Mouse (Mus musculus) spleen, adult 2 months (tissue): ENCODE data around the gene Atp6v0d1. TPM values are rescaled to one million over a fixed set of nuclear protein-coding genes. Genes with fewer than 3 reads are reported as not detected.

Source experiments
- DNase-seq, 2 experiments: peaks; one replicate each; pipeline versions ENCODE4 v3.0.0 to v3.0.0-alpha.2; 2012 to 2021; ENCODE audit warnings: low spot score in 2 of 2, low read depth in 1 of 2
- H3K27ac ChIP-seq: fragments of 200-500 bp; 2 replicates; pipeline ENCODE4 v1.5.1; 2012; ENCODE audit warnings: low read length, inconsistent platforms; ENCODE audit not compliant: insufficient read depth
- H3K27me3 ChIP-seq: fragments of 200-500 bp; 2 replicates; pipeline ENCODE4 v1.6.1; 2012; ENCODE audit warnings: mild to moderate bottlenecking, moderate library complexity, low read length, inconsistent platforms; ENCODE audit not compliant: control insufficient read depth, insufficient read depth
- H3K36me3 ChIP-seq: fragments of 200-500 bp; 2 replicates; pipeline ENCODE4 v1.6.1; 2012; ENCODE audit warnings: mild to moderate bottlenecking, low read length, inconsistent platforms; ENCODE audit not compliant: control insufficient read depth, insufficient read depth
- H3K4me1 ChIP-seq: fragments of 200-500 bp; 2 replicates; pipeline ENCODE4 v1.6.1; 2011; ENCODE audit warnings: inconsistent platforms; ENCODE audit not compliant: control insufficient read depth, insufficient read depth, insufficient read length
- H3K4me3 ChIP-seq: fragments of 200-500 bp; 2 replicates; pipeline ENCODE4 v1.5.1; 2011; ENCODE audit warnings: mild to moderate bottlenecking, inconsistent platforms; ENCODE audit not compliant: insufficient read depth, insufficient read length; ENCODE audit errors: extremely low read depth
- CTCF ChIP-seq: fragments of 200-500 bp; IDR thresholded peaks from 2 replicates; pipeline ENCODE4 v1.5.1; 2011; ENCODE audit warnings: mild to moderate bottlenecking, inconsistent platforms; ENCODE audit not compliant: insufficient read depth, insufficient read length, insufficient replicate concordance; ENCODE audit errors: extremely low read depth
- POLR2A ChIP-seq: fragments of 200-500 bp; IDR thresholded peaks from 2 replicates; pipeline ENCODE4 v1.6.1; 2011; ENCODE audit warnings: low read depth, low read length, inconsistent platforms
- WGBS: fragments of 180-500 bp; shearing (Covaris S2); methylation state at CpG from one replicate; pipeline ENCODE4 v1.1.7; 2018; 5-methylcytosine and 5-hydroxymethylcytosine counted together
- polyA plus RNA-seq: library from polyadenylated mRNA; depleted of rRNA; stranded (reverse); fragments of >200 nt; gene quantifications from 2 replicates; pipeline ENCODE4 v1.2.3, GENCODE M21; 2012

Atp6v0d1 gene
- polyA plus RNA-seq, 1 experiment = 72.0 TPM

DNA sequence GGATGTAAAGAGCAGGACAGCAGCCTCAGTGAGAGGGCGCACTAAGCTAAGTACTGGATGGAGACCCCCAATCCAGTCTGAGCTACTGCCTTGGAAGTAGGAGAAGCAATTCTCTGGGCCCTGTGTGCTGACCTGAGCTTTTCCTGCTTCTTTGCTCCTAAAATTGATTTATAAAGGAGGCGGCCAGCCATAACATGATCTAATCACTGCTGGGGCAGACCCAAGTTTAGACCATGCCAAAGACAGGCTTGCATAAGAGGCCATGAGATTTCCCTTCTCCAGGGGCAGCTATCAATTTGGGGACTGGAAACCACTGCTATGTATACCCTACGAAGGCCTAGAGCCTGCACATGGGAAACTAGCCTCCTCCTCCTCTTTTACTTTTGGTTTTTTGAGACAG, 36.6 kb downstream of the Atp6v0d1 start:
- H3K36me3 ChIP-seq = peaks cover 23% of the 10 kb centered on the region
- WGBS = 94% methylated on average over 3 of the region's 3 CpGs

DNA sequence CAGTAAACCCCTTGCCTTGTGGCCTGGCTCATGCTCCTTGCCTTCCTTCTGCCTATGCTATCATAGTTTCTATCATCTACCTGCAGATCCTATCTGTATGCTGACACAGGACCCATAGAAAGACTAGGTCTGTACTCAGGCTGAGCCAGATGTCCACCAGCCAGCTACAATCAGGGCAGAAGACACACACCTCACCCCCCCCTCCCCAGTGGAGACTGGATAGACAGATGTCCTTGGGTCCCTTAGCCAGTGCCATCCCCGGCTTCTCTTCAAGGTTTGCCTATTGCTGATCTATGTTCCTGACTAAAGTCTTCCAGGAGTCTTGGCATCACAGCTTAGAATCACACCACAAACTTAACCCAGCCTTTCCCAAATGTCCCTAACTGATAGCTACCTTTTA, 37.6 kb downstream of the Atp6v0d1 start:
- H3K27ac ChIP-seq = no peak overlapping the region
- no peak overlapping the region for H3K4me3 ChIP-seq
- DNase-seq = no peak
- no peak for TF ChIP-seq POLR2A
- TF ChIP-seq CTCF = no peak
- 96% methylated on average over 1 of the region's 1 CpGs for WGBS
- H3K36me3 ChIP-seq = peaks cover 29% of the 10 kb centered on the region
- no peaks in the 10 kb centered on the region for H3K4me1 ChIP-seq
- H3K27me3 ChIP-seq = no peaks in the 10 kb centered on the region

More for the DNA sequence above, 36.6 kb downstream of the Atp6v0d1 start:
- no peak for TF ChIP-seq CTCF
- no peak for TF ChIP-seq POLR2A
- no peak overlapping the region for H3K27ac ChIP-seq
- H3K4me3 ChIP-seq = no peak overlapping the region
- DNase-seq = no peak
- H3K27me3 ChIP-seq = no peaks in the 10 kb centered on the region
- H3K4me1 ChIP-seq = no peaks in the 10 kb centered on the region

DNA sequence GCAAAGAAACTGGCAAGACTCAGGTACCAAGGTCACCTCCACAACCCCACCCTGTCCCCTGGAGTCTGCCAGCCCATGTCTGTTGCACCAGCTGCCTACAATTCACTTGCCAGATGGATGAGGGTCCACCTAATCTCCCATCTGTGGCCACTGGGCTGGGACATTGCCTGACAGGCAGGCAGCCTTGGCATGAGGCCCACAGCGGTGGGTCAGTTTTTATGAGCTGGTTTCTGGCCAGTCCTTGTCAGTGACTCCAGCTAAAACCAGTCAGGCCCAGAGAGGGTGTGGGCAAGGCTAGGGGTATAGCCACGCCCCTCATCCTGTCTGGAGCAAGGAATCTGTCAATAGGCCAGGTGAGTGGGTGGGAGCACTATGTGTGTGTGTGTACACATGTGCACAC, 38.7 kb downstream of the Atp6v0d1 start:
- H3K4me3 ChIP-seq = no peak overlapping the region
- 70% methylated on average over 2 of the region's 2 CpGs for WGBS
- no peak overlapping the region for H3K27ac ChIP-seq
- H3K36me3 ChIP-seq = peaks cover 36% of the 10 kb centered on the region
- no peak for DNase-seq
- H3K4me1 ChIP-seq = no peaks in the 10 kb centered on the region
- H3K27me3 ChIP-seq = no peaks in the 10 kb centered on the region
- TF ChIP-seq CTCF (no peak), POLR2A (no peak)

DNA sequence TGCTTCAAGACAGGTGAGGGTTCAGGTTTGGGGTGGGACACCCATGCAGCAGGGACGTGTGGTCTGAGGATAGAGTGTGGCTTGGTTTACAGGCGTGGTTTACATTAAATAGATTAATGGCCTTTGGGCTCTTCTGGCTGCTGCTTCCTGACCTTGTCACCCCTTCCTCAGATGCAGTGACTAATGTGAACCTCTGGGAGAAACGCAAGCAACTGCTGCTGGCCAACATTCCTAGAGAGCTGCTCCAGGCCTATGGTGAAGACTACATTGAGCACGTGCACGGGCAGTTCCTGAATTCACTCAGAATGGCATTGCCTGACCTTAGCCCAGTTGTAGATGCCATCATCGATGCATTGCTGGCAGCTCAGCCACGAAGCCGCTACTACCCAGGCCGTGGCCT, 43.0 kb downstream of the Atp6v0d1 start:
- Histone ChIP-seq H3K36me3 (peaks cover 26% of the 10 kb centered on the region), H3K27me3 (0 out of 2 replicates have a peak, but pooled peaks cover 4% of the 10 kb centered on the region), H3K27ac (no peak overlapping the region), H3K4me1 (peaks cover 6% of the 10 kb centered on the region), H3K4me3 (no peak overlapping the region)
- WGBS = 87% methylated on average over 9 of the region's 9 CpGs
- TF ChIP-seq POLR2A = no peak
- TF ChIP-seq CTCF = no peak
- DNase-seq = no peak

DNA sequence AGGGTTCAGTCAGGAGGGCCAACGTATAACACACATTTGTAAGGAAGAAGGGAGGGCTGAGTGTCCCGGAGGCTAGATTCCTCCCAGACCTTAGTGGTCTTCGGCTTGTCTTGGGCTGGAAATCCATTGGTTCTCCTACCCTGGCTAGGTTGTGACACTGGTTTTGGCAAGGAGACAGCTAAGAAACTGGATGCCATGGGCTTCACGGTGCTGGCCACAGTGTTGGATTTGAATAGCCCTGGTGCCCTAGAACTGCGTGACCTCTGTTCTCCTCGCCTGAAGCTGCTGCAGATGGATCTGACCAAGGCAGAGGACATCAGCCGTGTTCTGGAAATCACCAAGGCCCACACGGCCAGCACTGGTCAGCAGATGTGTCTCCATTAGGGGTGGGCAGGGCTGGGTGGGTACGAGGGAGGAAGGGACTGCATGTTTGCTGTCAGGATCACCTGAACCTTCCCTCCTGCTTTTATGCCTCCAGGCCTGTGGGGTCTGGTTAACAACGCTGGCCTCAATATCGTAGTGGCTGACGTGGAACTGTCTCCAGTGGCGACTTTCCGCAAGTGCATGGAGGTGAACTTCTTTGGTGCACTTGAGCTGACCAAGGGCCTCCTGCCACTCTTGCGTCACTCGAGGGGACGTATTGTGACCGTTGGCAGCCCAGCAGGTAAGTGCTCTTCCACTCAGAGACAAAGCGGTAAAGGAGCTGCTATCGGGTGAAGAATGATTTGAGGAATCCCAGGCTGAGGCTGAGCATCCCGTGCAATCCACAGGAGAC, 43.7 kb downstream of the Atp6v0d1 start:
- WGBS = 93% methylated on average over 21 of the region's 21 CpGs
- Histone ChIP-seq H3K36me3 (peaks cover 26% of the 10 kb centered on the region), H3K27me3 (0 out of 2 replicates have a peak, but pooled peaks cover 4% of the 10 kb centered on the region), H3K4me1 (peaks cover 6% of the 10 kb centered on the region), H3K27ac (no peak overlapping the region), H3K4me3 (no peak overlapping the region)
- DNase-seq = no peak
- TF ChIP-seq CTCF (no peak), POLR2A (no peak)

DNA sequence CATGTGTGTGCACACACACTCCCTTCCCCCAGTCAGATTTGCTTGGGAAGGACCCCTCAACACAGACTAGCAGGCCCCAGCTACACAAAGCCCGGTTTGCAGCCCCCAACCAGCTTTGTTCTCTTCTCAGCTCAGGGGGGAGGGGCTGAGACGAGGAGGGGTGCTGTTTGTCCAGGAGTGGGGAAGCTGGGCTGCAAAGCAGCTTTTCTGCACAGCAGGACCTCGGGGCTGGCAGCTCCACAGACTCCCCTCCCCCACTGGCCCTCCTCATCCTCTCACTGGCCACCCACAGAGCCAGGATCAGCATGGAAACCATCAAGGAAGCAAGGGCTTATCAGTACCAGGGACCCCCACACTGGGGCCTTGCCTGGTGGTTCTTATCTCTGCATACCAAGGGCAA, 44.8 kb downstream of the Atp6v0d1 start:
- Histone ChIP-seq H3K4me1 (peaks cover 6% of the 10 kb centered on the region), H3K27ac (no peak overlapping the region), H3K36me3 (peaks cover 26% of the 10 kb centered on the region), H3K27me3 (0 out of 2 replicates have a peak, but pooled peaks cover 4% of the 10 kb centered on the region), H3K4me3 (no peak overlapping the region)
- 64% methylated on average over 3 of the region's 3 CpGs for WGBS
- DNase-seq = no peak
- TF ChIP-seq POLR2A = no peak
- no peak for TF ChIP-seq CTCF

DNA sequence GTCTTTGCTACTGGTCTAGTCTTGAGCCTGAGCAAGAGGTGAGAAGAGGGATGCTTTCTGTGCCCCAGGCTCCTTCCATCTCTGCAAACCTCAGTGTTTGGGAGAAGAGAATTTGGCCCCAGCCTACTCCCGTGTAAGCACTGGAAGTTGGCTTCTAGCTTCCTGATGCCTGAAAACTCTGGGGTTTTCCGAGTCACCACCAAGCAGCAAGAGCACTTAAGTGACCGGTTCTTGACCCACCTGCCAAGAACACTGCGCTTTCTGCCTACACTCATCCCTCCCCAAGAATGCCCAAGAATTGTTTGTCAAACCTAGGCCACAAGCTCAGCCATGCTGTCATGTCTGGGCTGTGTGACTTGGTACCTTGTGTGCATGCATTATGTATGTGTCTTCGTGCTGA, 45.3 kb downstream of the Atp6v0d1 start:
- Histone ChIP-seq H3K27me3 (peaks cover 4% of the 10 kb centered on the region; the same call in 1 of the 2 replicates), H3K4me1 (peaks cover 6% of the 10 kb centered on the region), H3K36me3 (peaks cover 24% of the 10 kb centered on the region), H3K27ac (no peak overlapping the region), H3K4me3 (no peak overlapping the region)
- WGBS = 85% methylated on average over 5 of the region's 5 CpGs
- TF ChIP-seq POLR2A (no peak), CTCF (no peak)
- no peak for DNase-seq
